Mouse (Mus musculus) c-Kit-positive CD71-positive TER-119-negative erythroid progenitor cells, embryonic 14.5 days (primary cell): ENCODE results near the gene Ift74.

Experiments
- DNase-seq: peaks from one replicate; pipeline ENCODE4 v3.0.0-alpha.2; 2013; ENCODE audit warnings: low read depth

Ift74 gene

DNA sequence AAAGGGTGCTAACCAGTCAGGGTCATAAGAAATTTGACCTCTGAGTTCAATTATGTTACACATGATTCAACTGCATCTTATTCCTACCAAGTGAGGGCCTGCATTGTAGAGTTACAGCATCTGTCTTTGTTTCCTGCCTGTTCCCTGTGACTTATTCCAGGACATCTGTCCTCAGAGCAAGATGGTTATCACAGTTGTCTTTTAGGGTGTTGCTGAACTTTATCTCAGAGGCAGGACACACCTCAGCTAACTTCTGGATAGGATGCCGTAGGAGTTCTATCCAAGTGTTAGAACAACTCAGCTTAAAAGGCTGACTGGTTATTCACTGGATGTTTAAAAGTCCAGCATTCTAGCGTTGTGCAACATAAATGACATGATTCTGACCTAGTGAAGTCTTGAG is 77.9 kb downstream of the Ift74 start:
- DNase-seq, result no peak

DNA sequence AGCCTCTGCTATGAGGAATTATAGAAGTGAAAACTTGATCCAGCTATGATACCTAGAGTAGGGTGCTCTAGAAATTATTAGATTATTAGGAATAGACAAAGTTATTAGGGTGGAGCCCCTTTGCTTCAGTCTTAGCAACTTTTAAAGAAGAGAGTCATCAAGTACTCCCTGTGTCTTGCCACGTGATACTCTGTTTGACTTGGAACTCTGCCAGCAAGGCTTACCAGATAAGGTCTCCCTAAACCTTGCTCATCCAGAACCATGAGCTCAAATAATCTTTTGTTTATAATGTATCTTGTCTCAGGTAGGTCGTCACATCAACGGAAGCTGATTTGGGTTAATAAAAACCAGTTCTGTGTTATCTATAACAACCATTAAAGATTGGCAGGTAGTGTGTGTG is 82.1 kb downstream of the Ift74 start:
- DNase-seq, result no peak

DNA sequence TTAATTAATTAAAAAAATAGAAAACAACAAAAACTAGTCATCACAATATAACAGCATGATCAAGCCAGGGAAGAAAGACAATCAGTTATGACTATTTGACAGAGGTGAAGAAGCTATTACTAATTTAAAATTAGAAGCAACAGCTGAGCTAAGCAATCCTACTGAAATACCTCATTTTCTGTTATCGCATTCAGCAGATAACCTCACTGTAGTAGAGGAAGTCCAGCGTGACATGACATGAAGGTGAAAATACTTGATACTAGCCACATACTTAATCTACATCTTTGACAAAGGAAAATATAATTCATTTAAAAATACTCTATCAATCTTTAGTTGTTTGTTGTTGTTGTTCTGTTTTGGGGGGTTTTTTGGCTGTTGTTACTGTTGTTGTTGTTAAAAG is 96.7 kb downstream of the Ift74 start:
- DNase-seq, result no peak

DNA sequence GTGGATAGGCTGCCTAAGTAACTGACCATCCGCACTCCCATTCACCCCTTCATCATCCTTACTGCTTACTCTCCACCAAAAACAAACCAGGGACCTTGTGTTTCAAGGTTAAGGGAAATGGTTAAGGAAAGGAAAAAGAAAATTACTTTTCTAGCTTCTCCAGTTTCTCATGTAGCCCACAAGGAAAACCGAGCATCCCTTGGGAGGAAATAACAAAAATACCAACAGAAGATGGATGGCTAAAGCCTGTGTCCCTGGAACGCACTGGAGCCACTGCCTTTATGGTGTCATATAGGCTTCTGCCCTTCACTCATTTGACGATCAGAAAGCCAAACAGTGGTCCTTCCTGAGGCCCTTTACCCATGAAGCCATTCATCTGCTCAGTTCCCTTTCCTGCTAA is 97.1 kb downstream of the Ift74 start:
- no peak for DNase-seq

DNA sequence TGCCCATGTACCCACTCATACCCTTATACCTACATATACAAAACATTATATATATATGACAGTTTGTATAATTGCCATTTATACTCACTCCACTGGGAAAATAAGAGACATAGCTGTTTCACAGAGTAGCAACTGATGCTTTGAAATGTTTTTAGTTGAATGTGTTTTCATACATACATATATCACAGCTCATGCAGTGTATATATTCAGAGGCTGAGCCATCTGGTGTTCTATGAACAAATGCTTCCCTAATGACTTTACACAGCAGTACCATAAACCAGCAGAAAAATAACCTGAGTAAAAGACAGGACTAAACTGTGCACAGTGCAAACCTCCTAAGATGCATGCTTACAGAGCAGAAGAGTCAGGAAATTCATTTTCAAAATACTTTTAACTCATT is 99.5 kb downstream of the Ift74 start:
- DNase-seq, result no peak

DNA sequence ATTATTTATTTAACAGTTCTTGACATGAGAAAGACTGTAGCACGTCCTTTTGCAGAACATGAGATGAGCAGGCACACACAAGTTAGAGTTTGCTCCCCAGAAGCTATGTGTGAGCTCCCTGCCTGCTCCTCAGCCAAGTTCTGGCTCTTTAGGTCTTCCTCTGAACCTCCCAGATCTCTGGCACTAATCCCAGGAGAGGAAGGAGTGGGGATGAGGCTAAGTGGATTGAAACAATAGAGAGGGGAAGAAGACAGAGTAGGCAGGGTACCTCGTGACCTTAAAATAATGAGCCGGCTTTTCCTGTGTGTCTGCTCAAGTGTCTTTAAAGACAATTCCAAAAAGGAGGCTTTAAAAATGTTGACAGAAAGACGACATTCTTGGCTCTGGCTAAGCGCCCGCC is 100.9 kb downstream of the Ift74 start:
- DNase-seq, result no peak

DNA sequence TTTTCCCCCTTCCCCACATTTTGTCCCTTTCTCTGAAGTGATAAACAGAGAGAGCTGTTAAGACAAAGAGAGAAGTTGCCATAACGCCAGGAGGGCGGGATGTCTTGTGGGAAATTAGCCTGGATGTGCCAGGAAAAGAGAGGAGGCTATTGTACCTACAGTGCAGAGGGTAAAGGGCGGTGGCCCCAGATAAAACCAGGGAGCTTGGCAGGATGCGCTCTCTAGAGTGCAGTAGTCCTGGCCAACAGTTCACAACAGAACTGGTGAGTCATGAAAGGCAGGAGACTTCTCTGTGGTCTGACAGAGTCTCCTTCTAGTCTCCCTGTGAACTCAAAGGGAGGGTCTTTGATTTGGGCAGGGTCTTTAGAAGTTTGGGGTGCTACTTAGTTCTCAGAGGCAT is 111.5 kb downstream of the Ift74 start:
- no peak for DNase-seq

DNA sequence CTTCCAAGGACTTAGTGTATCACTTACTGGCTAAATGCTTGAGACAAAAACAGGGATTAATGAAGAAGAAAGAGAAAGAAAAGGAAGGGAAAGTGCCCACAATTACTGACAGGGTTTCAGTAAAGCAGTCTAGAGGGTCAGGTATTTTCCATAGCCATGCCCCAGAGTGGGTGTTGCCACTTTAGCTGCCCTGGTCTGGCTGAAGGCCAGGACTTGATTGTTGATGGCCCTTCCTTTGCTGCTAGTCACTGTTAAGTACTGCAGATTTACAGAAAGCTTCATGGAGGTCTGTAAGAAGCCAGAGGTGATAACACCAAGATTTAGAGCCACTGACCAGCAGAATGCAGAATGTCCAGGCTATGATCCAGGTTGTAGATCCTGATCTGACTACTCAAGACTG is 118.4 kb downstream of the Ift74 start:
- DNase-seq, result no peak

DNA sequence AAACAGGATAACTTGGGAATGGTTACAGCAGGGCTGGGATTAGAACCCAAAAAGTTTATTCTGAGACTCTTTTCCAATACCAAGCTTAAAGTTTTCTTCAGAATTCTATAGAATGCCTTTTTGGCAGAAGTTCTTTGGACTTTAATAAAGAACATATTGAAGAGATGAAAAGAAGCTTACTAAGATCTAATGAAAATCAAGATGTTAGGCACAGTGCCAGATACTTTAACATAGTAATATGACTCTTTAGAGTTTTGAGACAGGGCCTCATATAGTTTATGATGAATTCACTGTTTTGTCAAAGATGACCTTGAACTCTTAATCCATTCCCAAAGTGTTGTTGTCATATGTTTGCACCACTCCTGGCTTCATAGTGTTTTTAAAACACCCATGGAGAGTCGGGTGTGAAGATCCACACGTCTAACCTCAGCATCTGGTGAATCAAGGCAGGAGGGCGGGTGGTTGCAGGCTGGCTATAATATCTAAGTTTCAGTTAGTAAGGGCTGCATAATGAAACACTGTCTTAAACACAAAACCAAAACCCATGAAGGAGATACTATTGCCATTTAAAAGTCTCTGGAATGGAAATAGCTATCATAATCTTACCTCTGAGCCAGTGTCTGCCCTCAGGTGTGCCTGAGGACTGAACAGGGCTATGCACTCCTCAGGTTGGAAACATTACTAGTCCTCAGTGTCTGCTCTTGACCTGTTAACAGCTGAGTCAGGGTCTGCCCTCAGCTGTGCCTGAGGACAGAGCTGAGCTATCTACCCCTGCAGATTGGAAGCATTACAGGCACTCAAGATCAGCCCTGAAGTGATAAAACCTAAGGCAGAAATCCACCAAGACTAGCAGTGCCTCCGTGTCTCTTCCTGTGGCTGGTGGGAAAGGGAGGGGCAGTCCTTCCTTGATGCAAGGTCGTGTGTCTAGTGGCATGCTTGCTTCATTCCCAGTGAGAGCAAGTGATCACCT is 123.3 kb downstream of the Ift74 start:
- DNase-seq, result no peak

DNA sequence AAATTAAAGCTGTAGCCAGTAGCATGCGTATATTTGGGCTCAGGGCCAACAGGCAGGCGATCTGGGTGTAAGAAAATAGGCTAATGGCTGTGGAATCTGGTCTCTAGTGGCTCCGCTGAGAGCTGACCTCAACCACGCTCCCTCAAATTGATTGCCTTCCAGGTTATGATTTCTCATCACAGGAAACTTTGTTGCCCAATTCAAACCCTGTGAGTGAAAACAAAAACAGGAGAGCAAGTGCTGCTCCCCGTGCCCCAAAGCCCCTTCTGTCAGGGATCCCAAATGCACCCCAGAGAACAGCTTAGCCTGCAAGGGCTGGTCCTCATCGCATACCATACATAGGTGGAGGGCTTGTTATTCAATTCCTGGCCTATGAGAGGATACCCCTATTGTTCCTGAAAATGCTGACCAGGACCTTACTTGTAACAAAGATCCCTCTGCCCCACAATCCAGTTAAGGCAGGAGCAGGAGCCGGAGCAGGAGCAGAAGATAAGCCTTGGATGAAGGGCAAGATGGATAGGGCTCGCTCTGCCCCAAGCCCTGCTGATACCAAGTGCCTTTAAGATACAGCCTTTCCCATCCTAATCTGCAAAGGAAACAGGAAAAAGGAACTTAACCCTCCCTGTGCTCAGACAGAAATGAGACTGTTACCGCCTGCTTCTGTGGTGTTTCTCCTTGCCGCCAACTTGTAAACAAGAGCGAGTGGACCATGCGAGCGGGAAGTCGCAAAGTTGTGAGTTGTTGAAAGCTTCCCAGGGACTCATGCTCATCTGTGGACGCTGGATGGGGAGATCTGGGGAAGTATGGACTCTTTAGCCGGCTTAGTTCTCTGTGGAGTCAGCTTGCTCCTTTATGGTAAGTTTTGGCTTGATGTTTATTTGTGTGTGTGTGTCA is 124.8 kb downstream of the Ift74 start, which contains the start of gene Tek:
TSS of gene Tek (plus strand) at position 452 of the 894 bp plus-strand sequence.
- DNase-seq, result no peak

DNA sequence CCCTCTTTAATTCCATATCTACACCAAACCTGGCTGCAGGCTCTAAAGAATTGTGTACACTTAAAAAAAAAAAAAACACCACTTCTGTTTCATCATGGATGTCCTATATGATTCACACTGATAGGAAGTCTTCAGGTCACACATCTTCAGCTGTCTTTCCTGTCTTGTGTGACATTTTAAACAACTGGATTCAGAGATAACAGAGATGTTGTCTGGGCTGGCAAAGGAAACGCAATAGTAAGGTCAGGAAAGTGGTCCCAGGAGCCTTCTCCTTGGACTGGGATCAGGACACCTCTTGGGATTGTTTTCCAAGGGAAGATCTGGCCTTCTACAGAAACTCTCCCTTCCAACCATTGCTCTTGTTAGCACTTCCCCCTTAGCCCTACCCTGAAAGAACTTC is 127.5 kb downstream of the Ift74 start:
- DNase-seq, result no peak
